Comparison of ENCODE assay signal across 13 mouse cellular contexts in the genomic region with DNA sequence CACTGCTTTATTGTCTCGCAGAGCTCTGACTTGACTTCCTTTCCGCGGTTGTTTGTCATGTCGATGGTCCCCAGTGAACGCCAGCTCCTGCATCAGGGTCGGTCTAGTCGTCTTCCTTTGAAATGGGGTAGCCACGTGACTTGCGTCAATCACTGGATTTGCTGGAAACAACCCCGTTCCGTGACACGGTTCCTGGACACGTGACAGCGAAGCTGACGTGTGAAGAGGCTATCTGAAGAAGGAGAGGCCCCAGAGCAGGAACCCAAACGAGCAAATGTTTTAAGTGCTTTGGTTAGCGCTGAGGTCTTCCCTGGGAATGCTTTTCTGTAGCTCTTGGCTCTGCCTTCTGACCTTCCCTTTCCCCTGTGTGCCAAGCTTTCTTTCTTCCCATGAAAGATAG. TPM values are rescaled to one million over a fixed set of nuclear protein-coding genes. Genes with fewer than 3 reads are reported as not detected.
A peak's percentile ranks its signal among the peaks of the same experiment; 100 is the strongest.
DNase-seq lines count a peak whose midpoint lies in the region; ATAC-seq and TF ChIP-seq lines count a peak whose summit lies in the region.
"Had no signal": no experiment of that assay in that cellular context is flagged by ENCODE, and none has a peak within 500 bp of the region (broad histone marks: within the 10 kb centered on the region; RNA-seq: fewer than 3 reads in every experiment).

No protein-coding gene starts in this region.

- no peak for TF ChIP-seq POLR2A in brain, embryonic 14.5 days (IDR thresholded peaks at IDR 0.05; ENCODE audit: borderline replicate concordance, extremely low read depth, insufficient read depth, insufficient read length, poor library complexity, severe bottlenecking)

- 0 out of 2 replicates have a peak, but pooled peaks have one; percentile 32 for ATAC-seq in hindbrain, embryonic 13.5 days (ENCODE audit: low FRiP score)
- ATAC-seq: intestine, embryonic 16.5 days had no signal

- H3K9me3 ChIP-seq in hindbrain, embryonic 13.5 days, result 0 out of 2 replicates have a peak, but pooled peaks cover 6% of the 10 kb centered on the region
- no peaks in the 10 kb centered on the region for H3K9me3 ChIP-seq in hindbrain, embryonic 10.5 days
- H3K9me3 ChIP-seq: lung, embryonic 15.5 days had no signal

- no peak overlapping the region for H3K9ac ChIP-seq in hindbrain, embryonic 13.5 days
- H3K9ac ChIP-seq: lung, embryonic 15.5 days had no signal

- 69% methylated on average over 17 of the region's 17 CpGs for WGBS in hindbrain, embryonic 13.5 days
- WGBS in hindbrain, embryonic 10.5 days, result 80% methylated on average over 17 of the region's 17 CpGs

- intact Hi-C loops in left cerebral cortex, postnatal 4 days (cut with DNase I), result no loop called here

- H3K4me3 ChIP-seq in hindbrain, embryonic 13.5 days, result no peak overlapping the region
- H3K4me3 ChIP-seq in hindbrain, embryonic 10.5 days, result no peak overlapping the region
- H3K4me3 ChIP-seq: lung, embryonic 15.5 days had no signal

- no peak for DNase-seq in hindbrain, embryonic 10.5 days (ENCODE audit: low spot score)
- peak; percentile 50 for DNase-seq in brain, embryonic 14.5 days (ENCODE audit: low read depth)
- DNase-seq in heart, postnatal 4 days, result peak; percentile 52
- DNase-seq in kidney, postnatal 36 days, result peak; percentile 39 to 61
- DNase-seq in layer of hippocampus, postnatal 10 days (ENCODE audit: low spot score in 2 of 2), result no peak
- DNase-seq in left cerebral cortex, postnatal 4 days, result no peak
- no peak for DNase-seq in right cerebral cortex, adult 18-20 months
- DNase-seq: cerebellum, adult 11-12 months; right cerebral cortex, postnatal 4 days; thymus, adult 18-20 months had no signal

- no peaks in the 10 kb centered on the region; the same call in 1 of the 2 replicates for H3K36me3 ChIP-seq in hindbrain, embryonic 13.5 days
- H3K36me3 ChIP-seq in hindbrain, embryonic 10.5 days, result no peaks in the 10 kb centered on the region
- H3K36me3 ChIP-seq: lung, embryonic 15.5 days had no signal

- no peak for TF ChIP-seq CTCF in brain, embryonic 14.5 days (IDR thresholded peaks at IDR 0.05; ENCODE audit: borderline replicate concordance, extremely low read depth, insufficient read depth, insufficient read length)

- H3K27ac ChIP-seq in hindbrain, embryonic 13.5 days, result no peak overlapping the region
- H3K27ac ChIP-seq in hindbrain, embryonic 10.5 days, result no peak overlapping the region
- H3K27ac ChIP-seq: lung, embryonic 15.5 days had no signal

- H3K4me1 ChIP-seq in hindbrain, embryonic 13.5 days (replicated peaks), result no peaks in the 10 kb centered on the region; the same call in 1 of the 2 replicates
- peaks cover 4% of the 10 kb centered on the region; the same call in 1 of the 2 replicates for H3K4me1 ChIP-seq in hindbrain, embryonic 10.5 days (replicated peaks)
- H3K4me1 ChIP-seq: lung, embryonic 15.5 days had no signal

- H3K27me3 ChIP-seq in hindbrain, embryonic 13.5 days, result no peaks in the 10 kb centered on the region; the same call in 1 of the 2 replicates
- H3K27me3 ChIP-seq in hindbrain, embryonic 10.5 days (ENCODE audit: insufficient read depth, poor library complexity, severe bottlenecking), result no peaks in the 10 kb centered on the region
- H3K27me3 ChIP-seq: lung, embryonic 15.5 days had no signal

- H3K4me2 ChIP-seq in hindbrain, embryonic 13.5 days, result peak overlapping the region; percentile 35
- H3K4me2 ChIP-seq: lung, embryonic 15.5 days had no signal

RNA-seq across cellular contexts. Expression of gene Col25a1, which starts 41.5 kb away (rescaled TPM):
- 3.4 and 3.6 TPM in 2 replicates for polyA plus RNA-seq in hindbrain, embryonic 13.5 days (2015; fragmentation: Nextera tagmentation; extraction: Ambion mirVana)
- polyA plus RNA-seq in hindbrain, embryonic 10.5 days (2016; fragmentation: Nextera tagmentation; extraction: Ambion mirVana), result 3.6 and 5.2 TPM in 2 replicates
- polyA plus RNA-seq in brain, embryonic 14.5 days (2012; rRNA removed), result 8.6 and 10.1 TPM in 2 replicates
- 1 to 10 TPM; 1.7 to 1.8 TPM for total RNA-seq in heart, postnatal 4 days (2021)
- total RNA-seq in layer of hippocampus, postnatal 10 days (2021), result 10 to 100 TPM; 41.0 to 41.6 TPM
- 10 to 100 TPM; 13.0 to 15.9 TPM for total RNA-seq in left cerebral cortex, postnatal 4 days (2021)

Comparison
In these comparisons a context has a peak if more than half of its experiments do, and no peak if none do; other contexts are left out.
1. DNase-seq: peak in brain, embryonic 14.5 days (single experiment), heart, postnatal 4 days (single experiment) and kidney, postnatal 36 days (2 of 2); none in hindbrain, embryonic 10.5 days (single experiment), layer of hippocampus, postnatal 10 days (0 of 2), left cerebral cortex, postnatal 4 days (single experiment) and right cerebral cortex, adult 18-20 months (single experiment).
2. RNA of gene Col25a1, which starts 41.5 kb away (total RNA-seq): 41.0 to 41.6 TPM in layer of hippocampus, postnatal 10 days and 13.0 to 15.9 TPM in left cerebral cortex, postnatal 4 days; 1.7 to 1.8 TPM in heart, postnatal 4 days; every median in the first group is over 4 times any median in the second.